Mouse (Mus musculus) left cerebral cortex, adult 9 months (tissue): ENCODE data around the gene A930033H14Rik.

ENCODE experiments used
- DNase-seq, 2 experiments: peaks; one replicate each; pipeline ENCODE4 v3.0.0; 2022; ENCODE audit warnings: low spot score in 2 of 2

Gene A930033H14Rik

DNA sequence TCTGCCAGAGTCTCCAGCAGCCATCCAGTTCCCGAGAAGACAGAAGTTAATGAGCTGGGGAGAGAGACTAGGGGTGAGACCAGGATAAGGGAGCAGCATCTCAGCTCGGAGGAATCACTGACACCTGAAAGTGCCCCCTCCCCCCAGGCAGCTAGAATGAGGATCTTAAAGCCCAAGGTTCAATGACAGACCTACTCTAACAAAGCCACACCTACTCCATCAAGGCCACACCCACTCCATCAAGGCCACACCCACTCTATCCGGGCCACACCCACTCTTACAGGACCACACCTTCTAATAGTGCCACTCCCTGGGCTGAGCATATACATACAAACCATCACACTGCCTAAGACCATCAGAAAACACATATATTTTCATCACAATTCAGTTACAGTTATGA lies 24.3 kb upstream of the A930033H14Rik start:
- DNase-seq: no peak

- DNase-seq: no peak
Observed at GRCm38 (mm10) chr10:69225951-69226350, 13.1 kb upstream of the A930033H14Rik start.

DNA sequence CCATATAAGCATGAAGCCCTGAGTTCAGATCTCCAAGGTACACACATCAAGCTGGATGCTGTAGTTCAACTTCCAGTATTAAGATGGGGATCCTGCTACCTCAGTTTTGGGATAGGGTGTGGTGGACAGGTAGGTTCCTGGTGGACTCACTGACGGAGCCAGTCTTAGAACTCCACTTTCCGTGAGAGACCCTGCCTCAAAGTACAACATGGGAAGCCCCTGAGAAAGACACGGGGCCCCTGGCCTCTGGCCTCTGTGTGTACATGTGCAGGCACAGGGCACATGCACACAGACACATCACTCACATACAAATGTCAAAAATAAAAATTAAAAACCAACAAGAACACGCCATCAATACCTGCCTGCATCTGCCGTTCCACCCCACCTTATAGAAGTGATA lies 12.6 kb upstream of the A930033H14Rik start:
- no peak for DNase-seq

DNA sequence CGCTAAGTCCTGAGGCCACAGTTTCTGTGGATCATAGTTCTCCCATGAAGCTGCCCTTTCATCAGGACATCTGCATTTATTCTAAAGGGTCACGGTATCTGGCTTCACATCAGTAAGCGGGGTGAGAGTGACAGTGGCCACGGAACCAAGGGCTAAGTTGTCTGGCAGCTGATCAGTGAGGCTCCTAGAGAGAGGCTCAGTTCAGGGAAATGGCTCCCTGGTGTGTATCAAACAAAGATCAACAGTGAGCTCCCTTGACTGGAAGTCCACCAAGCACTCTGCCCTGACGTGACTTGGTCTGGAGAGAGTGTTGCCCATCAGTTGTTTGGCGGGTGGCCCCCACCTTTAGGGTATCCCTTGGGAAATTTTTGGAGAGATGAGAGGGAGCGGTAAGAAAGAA lies 11.4 kb upstream of the A930033H14Rik start:
- no peak for DNase-seq

- DNase-seq: no peak
Observed at GRCm38 (mm10) chr10:69223232-69223631, 10.3 kb upstream of the A930033H14Rik start.

DNA sequence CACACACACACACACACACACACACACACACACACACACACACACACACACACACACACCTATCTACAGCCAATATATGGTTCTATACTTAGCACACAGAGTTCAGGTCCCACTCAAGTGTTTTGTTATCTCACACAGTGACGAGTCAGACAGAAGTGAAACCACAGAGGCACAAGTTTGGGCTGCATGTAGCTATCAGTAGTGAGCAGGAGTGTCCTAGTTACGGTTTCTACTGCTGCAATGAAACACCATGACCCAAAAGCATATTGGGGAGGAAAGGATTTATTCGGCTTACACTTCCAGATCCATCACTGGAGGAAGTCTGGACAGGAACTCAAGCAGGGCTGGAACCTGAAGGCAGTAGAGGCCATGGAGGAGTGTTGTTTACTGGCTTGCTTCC lies 9.1 kb upstream of the A930033H14Rik start:
- DNase-seq: no peak

- DNase-seq: no peak
Observed at GRCm38 (mm10) chr10:69221148-69221547, 8.2 kb upstream of the A930033H14Rik start.

GRCm38 (mm10) chr10:69220296-69220695 lies 7.4 kb upstream of the A930033H14Rik start:
- DNase-seq: no peak

- DNase-seq: no peak
Observed at GRCm38 (mm10) chr10:69219289-69219626, 6.4 kb upstream of the A930033H14Rik start.

DNA sequence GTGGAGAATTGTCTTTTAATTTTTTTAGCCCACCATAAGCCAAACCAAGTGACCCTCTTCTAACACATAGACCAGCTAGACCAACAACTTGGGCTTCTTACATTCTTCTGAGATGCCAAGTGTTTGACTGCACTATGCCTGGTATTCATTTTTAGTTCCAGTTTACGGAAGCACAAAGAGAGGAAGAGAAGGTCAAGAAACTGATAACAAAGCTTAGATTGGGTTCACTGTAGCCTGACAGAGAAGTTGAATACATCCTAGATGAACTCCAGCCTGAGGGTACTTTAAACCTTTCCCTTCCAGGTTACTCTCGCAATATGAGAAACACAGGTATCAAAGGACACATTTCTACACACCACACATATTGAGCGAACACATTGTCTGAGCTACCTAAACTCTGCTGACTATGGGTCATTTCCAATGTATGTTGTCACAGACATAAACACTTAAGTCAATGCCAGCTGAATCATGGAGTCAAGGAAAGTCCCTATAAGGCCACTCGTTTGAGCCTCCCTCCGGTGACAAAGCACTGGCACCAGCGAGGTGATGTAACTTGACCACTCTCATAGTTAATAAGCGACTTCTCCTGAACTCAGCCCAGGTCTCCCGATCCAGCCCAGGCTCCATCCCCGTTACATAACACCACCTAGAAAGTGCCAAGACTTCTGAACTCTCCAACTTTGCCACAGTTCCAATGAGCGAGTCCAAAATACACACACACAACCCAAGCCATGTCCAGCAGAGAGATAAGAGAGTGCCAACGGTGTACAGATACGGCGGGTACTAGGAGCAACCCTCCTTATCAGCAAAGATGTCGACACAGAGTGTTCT lies 5.8 kb upstream of the A930033H14Rik start:
- no peak for DNase-seq

DNA sequence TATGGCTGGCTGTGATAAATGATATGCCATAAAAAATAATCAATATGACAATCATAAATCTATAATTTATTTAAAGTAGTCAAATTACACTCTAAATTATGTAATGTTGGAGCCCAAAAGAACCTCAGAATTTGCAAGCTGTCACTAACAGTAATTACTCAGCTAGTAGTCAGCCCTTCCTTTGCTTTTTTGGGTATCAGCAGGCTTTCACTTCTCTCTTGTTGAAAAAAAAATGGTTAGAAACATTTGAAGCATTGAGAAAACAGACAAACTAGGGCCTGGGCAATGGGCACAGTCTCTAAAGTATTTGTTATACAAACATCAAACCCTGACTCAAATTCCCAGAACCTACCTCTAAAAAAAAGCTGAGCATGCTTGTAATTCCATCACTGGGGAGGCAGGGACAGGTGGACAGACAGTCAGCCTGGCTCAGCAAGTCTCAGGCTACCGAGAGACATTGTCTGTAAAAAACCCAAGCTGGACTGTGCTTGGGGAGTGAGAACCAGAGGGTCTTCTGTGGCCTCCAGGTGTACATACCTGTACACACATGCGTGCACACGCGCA lies 4.3 kb upstream of the A930033H14Rik start:
- no peak for DNase-seq

DNA sequence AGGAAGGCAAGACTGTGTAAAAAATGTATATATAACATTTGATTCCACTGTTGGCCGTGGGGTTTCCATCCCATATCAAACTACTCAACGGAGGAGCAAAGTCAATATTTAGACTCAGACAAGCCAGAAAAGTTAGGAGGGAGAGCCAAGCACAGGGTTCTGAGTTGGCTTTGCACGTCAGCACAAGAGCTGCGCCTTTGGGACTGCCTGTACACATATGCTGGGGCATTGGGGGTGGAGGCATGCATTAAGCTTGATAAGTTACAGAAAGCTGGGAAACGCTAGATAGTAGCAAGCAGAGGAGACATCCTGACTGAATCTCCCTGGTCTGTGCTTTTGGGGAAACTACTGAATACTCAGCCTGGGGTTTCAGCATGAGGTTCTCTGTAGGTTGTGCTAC lies 1.1 kb upstream of the A930033H14Rik start:
- DNase-seq: no peak

- DNase-seq: no peak
Observed at GRCm38 (mm10) chr10:69213451-69213877, 566 bp upstream of the A930033H14Rik start.

DNA sequence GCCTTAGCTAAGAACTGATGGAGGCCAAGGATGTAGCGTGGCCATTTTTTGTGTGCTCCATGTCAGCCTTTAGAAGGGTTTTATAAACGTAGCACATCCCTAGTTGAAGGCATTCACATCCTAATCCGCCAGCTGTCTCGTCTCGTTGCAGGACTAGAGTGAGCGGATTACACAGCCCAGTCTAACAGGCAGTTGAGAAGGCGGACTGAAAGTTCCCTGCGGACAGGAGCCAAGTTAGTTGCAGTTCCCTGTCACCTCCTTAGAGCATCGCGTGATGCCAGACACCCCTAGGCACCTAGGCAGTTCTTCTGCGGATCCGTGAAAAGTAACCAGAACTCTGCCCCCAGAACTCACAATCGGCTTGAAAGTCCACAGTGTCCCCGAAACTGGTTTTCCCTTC lies 922 bp downstream of the A930033H14Rik start:
- DNase-seq: peak in 1 of 2 experiments; percentile 24

GRCm38 (mm10) chr10:69211560-69211959 lies 1.3 kb downstream of the A930033H14Rik start:
- no peak for DNase-seq

DNA sequence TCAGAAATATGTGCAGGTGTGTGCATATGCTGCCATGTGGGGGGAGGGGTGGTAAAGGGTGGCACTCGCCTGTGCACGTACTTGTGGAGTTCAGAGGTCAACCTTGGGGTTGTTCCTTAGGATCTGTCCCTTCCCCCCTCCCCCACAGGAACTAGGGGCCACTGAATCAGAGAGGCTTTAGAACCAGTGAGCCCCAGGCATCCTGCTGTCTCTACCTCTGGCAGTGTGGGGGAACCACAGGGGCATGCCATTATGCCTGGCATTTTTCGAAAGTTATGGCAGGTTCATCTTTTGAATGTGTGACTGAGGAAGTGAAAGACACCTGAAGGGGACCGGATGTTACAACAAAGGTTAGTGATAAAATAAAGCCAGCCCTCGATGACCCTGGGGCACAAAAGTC lies 2.2 kb downstream of the A930033H14Rik start:
- DNase-seq: no peak

DNA sequence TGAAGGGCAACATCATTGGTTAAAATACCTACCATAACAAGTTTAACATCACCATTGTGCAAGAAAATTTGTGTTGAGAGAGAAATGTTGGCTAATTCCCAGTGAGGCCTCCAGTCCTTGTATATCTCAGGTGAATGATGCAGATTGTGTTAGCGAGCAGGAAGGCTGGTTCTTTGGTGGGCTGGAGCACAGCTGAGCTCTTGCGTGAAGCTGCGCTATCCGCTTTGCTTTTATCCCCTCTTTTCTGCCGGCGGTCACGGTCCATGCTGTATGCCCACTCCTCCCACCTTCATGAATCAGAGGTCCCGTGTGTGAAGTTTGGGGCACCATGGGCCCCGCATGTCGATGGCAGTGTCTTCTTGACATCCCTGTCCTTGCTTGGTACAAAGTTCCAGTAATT lies 2.9 kb downstream of the A930033H14Rik start:
- no peak for DNase-seq

- no peak for DNase-seq
Observed at GRCm38 (mm10) chr10:69208705-69209104, 4.2 kb downstream of the A930033H14Rik start.

GRCm38 (mm10) chr10:69207981-69208630 lies 4.8 kb downstream of the A930033H14Rik start:
- DNase-seq: no peak

DNA sequence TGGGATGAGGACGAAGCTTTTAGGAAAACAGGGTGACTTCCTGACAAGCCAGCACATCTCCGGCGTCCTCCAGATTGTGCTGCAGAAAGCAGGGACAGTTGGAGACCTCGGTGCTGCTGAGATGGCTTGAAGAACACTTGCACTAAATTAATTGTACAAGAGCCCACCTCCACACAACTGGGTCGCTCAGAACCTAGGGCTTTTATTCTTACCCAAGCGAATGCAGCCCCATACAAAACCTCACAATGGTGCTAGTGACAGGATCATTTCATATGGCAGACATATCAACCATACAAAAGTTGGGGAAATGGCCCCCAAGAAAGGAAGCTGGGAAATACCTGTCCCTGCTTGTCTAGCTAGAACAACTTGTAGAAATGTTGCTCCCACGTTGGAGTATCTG lies 5.4 kb downstream of the A930033H14Rik start:
- no peak for DNase-seq

- DNase-seq: no peak
Observed at GRCm38 (mm10) chr10:69206081-69206480, 6.8 kb downstream of the A930033H14Rik start.

- no peak for DNase-seq
Observed at GRCm38 (mm10) chr10:69204677-69205400, 8.1 kb downstream of the A930033H14Rik start.
